Mouse (Mus musculus) cerebellum, adult 11-12 months (tissue): ENCODE measurements around the gene Tln2.
"Not testable (repeated sequence)": the region's sequence is repeated elsewhere in the genome, so short reads cannot be mapped to it uniquely, and the experiment has no call there.

Experiments used
- DNase-seq: peaks from one replicate; pipeline ENCODE4 v3.0.0; 2022

Tln2 gene

DNA sequence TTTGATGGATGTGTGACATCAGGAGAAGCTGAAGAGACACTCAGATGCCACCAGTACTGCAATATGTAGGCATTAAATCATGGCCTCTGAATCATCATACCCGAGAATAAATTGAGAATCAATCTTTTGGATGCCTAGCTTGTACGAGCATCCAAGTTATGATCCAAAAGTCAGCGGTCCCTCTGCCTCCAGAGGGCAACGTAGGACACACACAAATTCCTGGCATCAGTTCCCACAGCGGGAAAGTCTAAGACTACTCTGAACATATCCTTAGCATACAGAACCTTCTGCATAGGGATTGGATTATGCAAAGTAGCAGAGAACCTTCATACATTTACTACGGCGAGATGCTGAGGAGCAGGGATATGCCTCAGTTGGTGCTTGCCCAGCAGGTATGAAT, 210.5 kb downstream of the Tln2 start:
- no peak for DNase-seq

DNA sequence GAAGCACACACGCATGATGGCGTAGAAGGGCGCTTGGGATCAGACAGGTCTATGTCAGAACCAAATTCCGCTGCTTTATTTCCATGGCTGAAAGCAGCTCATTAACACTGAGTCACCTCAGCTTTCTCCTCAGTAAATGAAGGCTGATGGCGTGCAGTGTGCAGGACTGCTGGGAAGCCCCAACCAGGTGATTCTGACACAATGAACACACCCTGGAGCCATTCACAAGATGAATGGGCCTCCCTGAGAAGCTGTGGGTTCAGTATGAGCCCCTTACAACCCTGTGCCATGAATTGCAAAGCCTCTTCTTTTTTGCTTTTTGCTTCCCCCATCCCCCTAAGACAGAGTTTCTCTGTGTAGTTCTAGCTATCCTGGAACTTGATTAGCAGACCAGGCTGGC, 212.3 kb downstream of the Tln2 start:
- DNase-seq: no peak

DNA sequence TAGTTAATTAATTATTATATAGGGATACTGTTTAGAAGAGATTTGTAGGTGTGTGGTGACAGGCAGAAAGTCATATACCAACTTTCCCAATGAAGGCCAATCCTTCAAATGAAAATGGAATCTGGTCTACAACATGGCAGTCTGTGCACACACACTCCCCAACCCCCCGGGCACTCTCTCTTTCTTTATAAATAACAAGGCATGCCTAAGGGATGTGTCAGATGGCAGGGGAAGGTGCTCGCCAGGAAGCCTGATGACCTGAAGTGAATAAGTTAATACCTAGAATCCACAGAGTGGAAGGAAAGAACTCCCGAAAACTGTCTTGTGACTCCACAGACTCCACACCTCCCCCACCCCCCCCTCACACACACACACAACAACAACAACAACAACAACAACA, 228.2 kb downstream of the Tln2 start:
- no peak for DNase-seq

GRCm38 (mm10) chr9:67328451-67328850, 231.1 kb downstream of the Tln2 start:
- DNase-seq: no peak

DNA sequence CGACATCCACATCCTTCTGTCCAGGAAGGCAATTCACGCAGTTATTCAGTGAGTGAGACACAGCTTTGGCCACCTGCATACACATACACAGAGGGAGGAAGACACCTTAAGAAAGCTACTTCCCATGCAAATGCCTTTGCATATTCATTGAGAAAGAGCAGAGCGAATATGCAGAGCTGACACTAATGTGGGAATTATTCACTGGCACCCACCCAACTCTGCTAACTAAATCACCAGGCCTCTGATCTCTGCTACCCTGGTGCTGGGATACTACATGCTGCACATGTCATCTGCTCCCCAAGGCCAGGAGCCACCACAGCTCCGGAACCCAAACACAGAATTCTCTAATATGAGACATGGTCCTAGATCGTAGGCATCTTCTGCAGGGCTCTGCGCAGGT, 237.6 kb downstream of the Tln2 start:
- no peak for DNase-seq

DNA sequence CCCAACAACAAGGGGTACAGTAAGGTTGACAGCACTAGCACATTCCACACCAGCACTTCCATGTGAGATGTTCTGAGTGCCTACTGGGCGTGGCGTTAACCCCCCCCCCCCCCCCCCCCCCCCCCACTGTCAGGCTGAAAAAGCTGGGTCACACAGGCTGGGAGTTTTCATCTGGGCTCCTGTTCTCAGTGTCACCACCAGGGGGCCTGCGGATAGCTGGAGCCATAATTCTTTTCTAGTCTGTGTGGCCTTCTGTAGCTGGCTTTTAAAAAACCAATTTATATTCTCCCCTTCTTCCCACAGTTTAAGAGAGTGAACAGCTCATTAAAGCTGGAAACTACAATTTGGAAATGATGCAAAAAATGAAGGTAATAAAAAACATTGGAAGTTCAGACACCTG, 244.1 kb downstream of the Tln2 start:
- DNase-seq: no peak

DNA sequence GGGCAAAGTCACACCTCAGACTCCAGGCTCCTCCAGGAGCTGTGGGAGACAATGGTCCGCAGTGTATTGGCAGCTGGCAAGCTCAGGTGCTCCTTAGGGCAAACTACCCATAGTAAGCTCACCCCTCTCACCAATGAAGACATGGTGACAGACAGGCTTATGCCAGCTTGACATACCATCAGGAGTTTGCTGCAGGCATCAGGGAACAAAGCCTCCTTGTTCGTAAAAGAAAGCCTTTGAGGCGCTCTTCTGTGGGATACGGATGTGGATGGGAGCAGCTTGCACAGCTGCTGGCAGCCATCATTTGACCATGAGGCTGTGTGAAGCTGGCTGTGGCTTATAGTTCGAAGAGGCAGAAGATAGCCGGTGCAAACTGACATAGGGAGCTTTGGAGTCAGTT, 254.5 kb downstream of the Tln2 start:
- DNase-seq: no peak

DNA sequence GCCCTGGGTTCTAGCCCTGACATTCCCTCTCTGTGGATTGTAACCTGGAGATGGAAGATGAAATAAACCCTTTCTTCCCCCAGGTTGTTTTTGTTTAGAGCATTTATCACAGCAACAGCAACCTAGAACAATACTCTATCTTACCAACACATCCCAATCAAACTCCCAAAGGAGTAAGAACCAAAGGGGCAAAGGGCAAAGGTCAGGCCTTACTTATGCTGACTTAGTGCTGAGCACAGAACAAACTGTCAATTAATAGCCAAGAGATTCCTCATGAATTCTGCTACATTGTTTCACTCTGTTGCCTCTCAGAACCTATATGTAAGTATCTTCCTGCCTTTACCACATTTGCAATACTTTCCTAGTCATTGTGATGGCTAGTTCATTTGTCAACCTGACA, 255.5 kb downstream of the Tln2 start:
- no peak for DNase-seq

GRCm38 (mm10) chr9:67303038-67303437, 256.5 kb downstream of the Tln2 start:
- no peak for DNase-seq

- DNase-seq: peak; percentile 46
Measured at GRCm38 (mm10) chr9:67302386-67302989, 257.0 kb downstream of the Tln2 start.

- DNase-seq: no peak
Measured at GRCm38 (mm10) chr9:67301571-67301970, 257.9 kb downstream of the Tln2 start.

GRCm38 (mm10) chr9:67300769-67301168, 258.7 kb downstream of the Tln2 start:
- DNase-seq: no peak

DNA sequence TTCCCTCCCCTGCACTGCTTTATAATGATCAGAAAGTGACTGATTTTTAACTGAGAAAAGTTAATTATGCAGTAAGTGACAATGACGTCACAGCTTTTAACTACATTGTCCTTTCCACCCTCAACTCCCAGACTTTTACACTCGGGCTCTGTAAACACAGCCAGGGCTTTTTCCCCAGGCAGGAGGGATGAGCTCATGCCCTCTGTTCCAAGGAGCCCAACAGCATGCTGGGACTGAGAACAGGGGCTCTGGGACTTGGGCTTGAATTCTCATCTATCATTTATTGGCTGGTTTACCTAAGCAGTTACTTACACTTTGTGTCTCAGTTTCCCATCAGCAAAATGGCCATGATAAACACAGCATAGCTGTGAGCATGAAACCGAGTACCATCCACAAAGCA, 259.2 kb downstream of the Tln2 start:
- DNase-seq: no peak

GRCm38 (mm10) chr9:67299164-67299563, 260.3 kb downstream of the Tln2 start:
- no peak for DNase-seq

DNA sequence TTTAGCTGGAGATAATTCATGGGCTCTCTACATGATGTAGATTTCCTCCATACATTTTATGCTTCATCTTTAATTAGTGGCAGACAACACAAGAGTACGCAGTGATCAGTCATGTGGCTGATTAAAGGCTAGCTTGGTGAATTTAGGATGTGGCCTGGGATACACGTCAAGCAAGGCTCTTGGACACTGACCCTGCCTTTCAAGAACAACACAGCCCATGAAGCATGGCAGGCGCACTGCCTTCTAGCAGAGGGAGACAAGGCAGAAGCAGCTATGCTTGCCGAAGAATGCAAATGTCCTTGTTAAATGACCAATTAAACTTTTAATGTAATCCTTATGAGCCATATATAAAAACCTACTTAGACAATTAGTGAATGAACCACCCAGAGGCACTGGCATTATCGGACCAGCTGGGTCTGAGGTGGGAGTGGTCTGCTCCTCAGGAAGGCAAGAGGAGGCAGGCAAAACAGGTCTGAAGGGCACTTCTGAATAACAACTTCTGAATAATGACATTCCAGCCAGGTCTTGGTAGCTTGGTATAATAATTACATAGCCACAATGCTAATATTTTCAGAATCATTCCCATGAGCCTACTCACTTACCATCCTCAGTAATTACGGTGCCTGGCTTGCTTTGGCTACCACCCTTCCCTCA, 262.1 kb downstream of the Tln2 start:
- DNase-seq: no peak

DNA sequence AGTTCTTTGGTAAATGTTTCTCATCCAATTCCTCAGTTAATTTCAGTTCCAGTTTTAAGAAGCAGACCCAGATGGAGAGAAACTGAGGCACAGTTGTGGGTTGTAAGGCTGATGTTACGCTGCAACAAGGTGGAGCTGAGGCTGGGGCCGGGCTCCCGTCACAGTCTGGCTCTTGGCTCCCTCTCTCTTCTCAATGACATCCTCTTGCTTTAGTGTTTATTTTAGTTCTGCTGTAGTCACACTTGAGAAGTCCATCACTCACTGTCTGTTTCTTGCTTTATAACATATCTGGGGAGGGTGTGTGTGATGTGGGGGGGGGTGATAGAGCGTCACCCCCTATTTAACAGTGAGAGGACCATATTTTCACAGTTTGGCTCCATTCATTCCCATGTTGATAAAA, 272.0 kb downstream of the Tln2 start:
- no peak for DNase-seq

DNA sequence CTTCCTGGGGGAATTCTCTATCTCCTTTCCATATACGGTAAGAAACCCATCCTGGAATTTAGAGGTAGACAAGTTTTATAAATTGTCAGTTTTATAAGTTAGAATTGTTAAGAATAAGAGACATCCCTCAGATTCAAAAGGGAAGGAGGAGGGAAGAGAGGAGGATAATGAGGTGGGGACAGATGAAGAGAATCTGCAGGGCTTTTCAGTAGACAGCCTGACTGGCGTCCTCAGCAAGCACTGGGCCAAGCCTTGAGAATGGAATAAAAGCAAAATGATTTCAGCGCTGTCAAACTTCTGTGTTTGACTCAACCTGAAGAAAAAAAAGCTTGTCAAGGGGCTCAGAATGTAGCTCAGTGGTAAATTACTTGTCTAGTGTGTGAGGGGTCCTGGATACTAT, 272.7 kb downstream of the Tln2 start:
- no peak for DNase-seq

DNA sequence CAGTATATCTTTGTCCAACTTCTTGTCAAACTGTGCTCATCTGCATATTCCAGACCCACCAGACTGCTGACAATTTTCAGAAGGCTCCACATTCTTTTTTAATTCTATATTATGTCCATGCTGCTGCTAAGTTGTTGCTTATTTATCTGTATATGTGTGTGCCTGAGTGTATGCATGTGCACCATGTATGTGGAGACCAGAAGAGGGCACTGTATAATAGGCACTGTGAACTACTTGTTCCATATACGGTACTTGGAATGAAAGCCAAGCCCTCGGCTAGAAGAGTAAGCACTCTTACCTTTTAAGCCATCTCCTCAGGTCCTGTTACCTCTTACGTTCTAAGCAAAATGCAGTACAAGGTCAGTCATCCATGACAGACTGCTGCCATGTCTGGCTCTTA, 274.0 kb downstream of the Tln2 start:
- no peak for DNase-seq

DNA sequence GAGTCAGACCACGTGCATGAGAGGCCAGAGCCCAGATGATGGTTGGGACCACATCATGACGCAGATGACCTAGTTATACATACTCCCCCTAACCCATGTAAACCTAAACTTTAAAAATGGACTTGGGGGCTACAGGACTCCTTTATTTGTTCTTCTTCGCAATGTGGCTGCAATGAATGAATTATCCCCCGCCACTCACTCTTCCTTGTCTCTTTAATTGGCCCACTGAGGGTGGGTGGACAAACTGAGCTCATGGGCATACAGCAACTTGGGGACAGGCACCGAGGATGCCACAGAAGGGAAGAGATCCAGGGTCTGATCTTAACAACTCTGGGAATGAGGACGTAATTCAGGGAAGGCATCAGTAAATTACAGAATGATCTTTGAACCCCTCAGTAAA, 277.7 kb downstream of the Tln2 start:
- DNase-seq: no peak

- not testable (repeated sequence) for DNase-seq
Measured at GRCm38 (mm10) chr9:67280311-67280710, 279.2 kb downstream of the Tln2 start.

- DNase-seq: no peak
Measured at GRCm38 (mm10) chr9:67276446-67276845, 283.1 kb downstream of the Tln2 start.

DNA sequence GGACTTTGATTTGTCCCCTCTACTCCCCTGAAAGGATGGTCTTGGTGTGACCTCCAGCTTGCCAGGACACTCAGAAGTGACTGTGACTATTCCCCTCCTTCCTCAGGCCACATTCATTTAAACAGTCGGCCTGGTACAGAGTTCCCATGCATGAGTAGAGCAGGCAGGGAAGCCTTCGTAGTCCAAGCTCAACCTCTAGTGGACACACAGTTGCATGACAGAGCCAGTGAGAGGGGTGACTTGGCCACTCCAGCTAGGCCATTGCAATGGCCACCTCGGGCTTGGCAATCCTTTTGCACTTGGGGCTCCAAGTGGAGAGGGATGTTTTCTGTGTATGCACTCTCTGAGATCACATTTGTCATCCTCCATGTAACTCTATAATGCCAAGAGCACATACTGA, 285.2 kb downstream of the Tln2 start:
- no peak for DNase-seq

- DNase-seq: no peak
Measured at GRCm38 (mm10) chr9:67273362-67273761, 286.1 kb downstream of the Tln2 start.

- DNase-seq: no peak
Measured at GRCm38 (mm10) chr9:67270734-67271133, 288.8 kb downstream of the Tln2 start.

DNA sequence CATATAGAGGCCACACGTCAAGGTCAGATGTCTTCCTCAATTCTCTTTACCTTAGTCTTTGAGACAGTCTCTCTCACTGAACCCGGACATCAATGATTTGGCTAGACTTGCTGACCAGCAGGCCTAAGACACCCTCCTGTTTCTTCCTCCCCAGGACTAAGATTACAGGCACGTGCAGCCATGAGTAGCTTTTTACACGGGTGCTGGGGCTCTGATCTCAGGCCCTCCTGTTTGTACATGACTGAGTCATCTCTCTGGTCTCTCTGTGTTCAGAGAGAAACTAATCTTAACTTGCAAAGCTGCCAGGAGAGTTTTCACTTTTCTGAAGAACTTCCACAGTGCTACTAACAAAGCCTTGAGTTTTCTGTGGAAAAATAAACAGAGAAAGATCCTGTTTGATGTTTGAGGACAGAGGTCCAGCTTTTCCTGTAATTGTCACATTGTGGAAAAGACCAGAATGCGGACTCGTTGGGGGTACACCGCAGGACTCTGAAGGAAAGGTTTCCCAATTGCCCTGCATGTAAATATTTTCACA, 289.4 kb downstream of the Tln2 start:
- no peak for DNase-seq
